Mouse (Mus musculus): ENCODE results near the gene 4930524J08Rik. TPM values are rescaled to one million over a fixed set of nuclear protein-coding genes. Genes with fewer than 3 reads are reported as not detected.

The 4930524J08Rik gene
- total RNA-seq (2021): 1 to 10 TPM; 1.7 to 2.9 TPM

DNA sequence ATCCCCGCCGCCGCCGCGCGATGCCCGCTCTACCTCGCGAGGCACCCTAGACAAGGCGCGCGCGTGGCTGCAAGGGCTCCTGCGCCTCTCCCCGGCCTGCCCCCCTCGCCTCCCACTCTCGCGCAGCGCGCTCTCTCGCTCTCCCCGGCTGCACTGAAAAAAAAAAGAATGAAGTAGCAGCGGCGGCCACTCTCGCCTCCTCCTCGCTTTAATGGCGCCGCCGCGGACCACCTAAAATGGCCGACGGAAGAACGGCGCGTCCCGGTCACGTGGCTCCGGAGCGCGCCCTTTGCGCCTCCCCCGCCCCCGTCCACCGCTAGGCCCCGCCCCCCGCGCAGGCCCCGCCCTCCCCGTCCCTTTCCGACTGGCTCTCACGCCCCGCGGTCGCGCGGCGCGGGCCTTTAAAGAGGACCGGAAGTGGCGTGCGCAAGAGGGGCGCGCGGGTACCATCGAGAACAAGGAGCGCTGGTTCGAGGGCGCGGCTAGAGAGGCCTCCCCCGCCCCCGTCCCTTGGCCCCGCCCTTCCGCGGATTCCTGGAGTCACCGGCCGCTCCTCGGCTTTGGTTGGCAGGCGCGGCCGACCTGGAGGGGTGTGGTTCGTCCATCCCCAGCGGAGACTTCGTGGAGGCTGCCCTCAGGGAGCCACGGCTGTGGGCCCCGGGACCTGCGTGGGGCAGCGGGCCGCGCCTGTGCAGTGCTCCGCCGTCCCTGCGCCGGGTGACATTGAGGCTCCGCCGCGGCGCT, at the start of gene 4930524J08Rik, which contains the start of gene Hnrnpd:
Gene 4930524J08Rik, plus strand, starts transcription at position 363 of the 744 bp plus-strand sequence.
Gene Hnrnpd, minus strand, starts transcription at position 240 of the 744 bp plus-strand sequence.
- intact Hi-C loops (cut with DNase I): loop anchor here (2.0 kb wide), 1 partner anchor 60 kb away; the partner anchor contains the start of genes Enoph1 and Hnrnpdl
- DNase-seq (ENCODE audit: extremely low spot score in 1 of 2, low spot score in 2 of 2): peak; percentile 92 to 97

DNA sequence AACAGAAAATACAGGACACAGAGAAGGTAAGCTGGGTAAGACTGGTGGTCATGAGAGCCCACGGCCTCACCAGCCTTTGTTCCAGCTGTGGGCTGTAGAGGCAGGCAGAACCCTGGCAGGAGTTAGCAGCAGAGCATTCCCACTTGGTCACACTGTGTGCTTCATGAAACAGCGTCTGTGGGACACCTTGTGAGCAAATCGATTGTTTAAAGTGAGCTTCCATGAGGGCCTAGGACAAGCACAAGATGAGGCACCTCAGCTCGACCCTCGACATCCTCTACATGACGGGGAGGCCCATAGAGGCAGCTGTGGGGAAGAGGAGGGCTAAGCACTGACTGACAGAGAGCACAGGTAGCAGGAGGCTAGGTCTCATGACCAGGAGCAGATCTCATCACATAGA, 47.0 kb upstream of the 4930524J08Rik start:
- intact Hi-C loops (cut with DNase I): no loop called here
- DNase-seq (ENCODE audit: extremely low spot score in 1 of 2, low spot score in 2 of 2): no peak

DNA sequence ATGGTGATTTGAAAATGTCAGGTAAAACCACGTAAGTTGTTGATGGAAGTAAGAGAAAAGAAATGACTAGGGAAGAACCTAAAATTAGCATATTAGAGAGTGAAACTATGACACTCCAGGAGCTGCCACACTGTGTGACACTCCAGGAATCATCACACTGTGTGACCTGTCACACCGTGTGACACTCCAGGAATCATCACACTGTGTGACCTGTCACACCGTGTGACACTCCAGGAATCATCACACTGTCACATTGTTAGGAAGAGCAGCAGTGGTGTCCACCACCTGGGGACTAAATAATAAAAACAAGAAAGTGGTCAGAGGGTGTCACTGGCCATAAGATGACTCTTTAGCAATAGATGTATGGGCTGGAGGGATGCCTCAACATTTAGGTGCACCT, 39.4 kb upstream of the 4930524J08Rik start:
- intact Hi-C loops (cut with DNase I): no loop called here
- DNase-seq (ENCODE audit: extremely low spot score in 1 of 2, low spot score in 2 of 2): no peak

DNA sequence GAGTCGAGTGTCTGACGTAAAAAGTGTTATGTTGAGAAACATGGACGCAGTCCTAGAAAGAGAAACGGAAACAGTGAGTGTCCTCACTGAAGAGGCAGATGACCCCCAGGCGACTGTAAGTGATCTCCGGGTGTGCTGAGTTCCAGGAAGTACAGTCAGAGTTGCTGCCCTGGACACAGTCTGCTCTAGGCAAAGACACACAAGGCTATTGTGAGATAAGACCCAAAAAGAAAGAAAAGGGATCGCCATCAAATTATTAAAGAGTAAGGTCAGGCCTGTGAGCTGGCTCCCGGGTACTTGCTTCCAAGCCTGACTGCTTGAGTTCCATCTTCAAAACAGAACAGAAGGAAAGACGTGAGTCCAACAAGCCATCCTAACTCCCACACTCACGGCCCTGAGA, 37.6 kb upstream of the 4930524J08Rik start:
- intact Hi-C loops (cut with DNase I): no loop called here

DNA sequence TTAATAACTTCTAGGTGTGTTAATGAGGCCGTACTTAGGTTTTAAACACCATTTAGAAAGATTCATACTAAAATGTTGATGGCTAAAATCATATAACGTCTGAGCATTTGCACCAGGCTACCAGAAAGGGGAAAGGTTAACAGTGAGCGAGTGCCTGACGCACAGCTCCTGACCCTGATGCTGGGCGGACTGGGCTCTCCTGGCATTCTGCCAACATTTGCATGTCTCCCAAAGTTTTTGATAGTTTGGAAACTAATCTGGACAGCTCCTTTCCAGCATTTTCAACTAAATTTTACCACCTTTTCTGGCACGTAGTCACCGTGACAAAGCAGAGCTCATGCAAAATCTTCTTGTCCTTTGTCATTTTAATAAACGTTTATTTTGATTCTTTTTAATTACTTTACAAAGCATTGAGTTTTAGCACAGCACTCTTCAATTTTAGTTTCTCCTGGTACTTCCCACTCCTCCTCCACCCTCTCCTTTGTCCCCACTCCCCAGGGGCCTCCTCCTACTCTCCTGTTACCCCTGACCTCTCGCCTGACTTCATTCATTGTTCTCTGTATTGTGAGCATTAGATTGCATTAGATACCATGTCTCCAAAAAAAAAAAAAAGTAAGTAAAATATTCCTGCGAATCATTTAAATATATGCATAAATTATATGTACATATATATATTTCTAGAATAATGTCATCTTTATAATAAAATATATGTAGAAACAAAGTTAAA, 36.9 kb upstream of the 4930524J08Rik start:
- intact Hi-C loops (cut with DNase I): no loop called here
- DNase-seq (ENCODE audit: extremely low spot score in 1 of 2, low spot score in 2 of 2): no peak

More for the DNA sequence above, 37.6 kb upstream of the 4930524J08Rik start:
- no peak for DNase-seq (ENCODE audit: extremely low spot score in 1 of 2, low spot score in 2 of 2)

DNA sequence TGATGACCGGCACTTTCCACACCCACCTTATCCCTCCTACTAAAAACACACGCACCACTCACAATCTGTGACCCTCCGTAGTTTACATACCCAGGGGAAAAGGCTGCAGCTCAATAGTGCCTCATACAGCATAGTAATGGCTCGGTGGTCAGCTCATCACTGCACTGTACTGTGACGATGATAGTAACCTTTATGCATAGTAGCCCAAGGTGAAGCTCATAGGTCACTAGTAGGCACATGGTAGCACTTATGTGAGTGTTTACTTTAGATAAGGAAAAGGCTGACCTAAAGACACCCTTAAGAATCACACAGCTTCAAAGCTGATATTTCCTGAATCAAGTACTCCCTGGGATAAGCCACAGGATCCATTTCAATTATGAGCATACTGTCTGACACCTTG, 26.3 kb upstream of the 4930524J08Rik start:
- DNase-seq (ENCODE audit: extremely low spot score in 1 of 2, low spot score in 2 of 2): no peak
- intact Hi-C loops (cut with DNase I): no loop called here

DNA sequence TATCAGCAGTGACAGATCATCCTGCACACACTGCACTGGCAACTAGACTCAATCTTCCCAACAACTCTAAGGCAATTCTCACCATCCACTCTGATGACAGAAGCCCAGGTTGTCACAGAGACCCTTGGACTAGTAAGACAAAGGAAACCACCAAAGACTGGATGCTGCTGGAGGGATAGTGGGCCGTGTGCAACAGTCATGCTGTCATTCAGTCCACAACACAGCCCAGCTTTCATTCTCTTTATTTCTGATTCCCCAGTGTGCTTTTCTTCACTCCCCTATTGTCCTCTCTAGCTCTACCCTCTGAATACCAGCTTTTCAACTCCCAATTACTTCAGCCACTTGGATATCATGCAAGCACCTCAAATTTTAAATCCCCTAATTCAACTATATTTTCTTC, 25.0 kb upstream of the 4930524J08Rik start:
- intact Hi-C loops (cut with DNase I): no loop called here
- no peak for DNase-seq (ENCODE audit: extremely low spot score in 1 of 2, low spot score in 2 of 2)

DNA sequence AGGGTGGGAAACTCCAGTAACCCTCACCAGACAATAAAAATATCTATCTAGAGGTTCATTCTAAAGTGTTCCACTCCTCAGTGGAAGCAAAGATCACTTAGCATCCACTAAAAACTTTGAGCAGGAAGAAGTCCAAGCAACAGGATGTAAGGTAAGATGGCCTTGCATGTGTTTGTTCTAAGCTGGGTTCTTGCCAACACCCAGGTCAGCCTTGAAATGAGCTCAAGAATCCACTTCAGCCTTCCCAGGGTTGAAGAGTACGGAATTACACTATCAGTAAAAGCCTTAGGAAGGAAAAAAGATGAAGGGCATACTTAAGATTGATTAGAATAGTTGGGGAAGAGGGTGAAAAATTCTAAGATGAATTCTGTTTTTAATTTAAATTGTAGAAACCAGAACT, 20.2 kb upstream of the 4930524J08Rik start:
- intact Hi-C loops (cut with DNase I): no loop called here
- DNase-seq (ENCODE audit: extremely low spot score in 1 of 2, low spot score in 2 of 2): no peak

DNA sequence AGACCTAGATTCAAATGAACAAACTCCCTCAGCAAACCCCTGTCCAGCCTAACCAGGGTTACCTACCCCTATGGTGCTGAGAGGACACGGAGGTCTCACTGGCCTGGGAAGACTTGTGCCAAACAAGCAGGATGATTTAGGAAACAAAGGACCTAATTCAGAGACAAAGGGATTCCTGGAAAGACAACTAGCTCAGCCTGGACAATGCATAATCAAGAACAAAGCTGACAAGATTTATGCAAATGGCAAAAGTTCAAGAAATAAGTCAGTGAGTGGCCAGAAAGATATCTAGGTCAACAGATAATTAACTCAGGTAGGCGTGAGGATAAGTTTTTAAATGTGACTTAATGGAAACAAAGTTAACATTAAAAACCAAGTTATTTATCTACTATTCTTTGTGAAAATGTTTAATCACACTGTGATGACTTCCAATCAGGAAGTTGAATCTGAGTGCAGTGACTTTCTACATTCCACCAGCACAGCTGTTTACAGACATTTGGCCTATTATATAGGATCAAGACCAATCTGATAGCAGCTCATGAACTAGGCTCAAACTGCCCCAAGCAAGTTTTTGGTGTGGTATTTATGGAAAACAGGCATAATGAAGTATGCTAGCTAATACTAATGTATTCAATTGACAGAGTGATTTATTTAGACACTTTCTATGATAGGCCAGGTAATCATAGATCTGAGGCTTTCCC, 19.5 kb upstream of the 4930524J08Rik start:
- intact Hi-C loops (cut with DNase I): no loop called here
- no peak for DNase-seq (ENCODE audit: extremely low spot score in 1 of 2, low spot score in 2 of 2)

DNA sequence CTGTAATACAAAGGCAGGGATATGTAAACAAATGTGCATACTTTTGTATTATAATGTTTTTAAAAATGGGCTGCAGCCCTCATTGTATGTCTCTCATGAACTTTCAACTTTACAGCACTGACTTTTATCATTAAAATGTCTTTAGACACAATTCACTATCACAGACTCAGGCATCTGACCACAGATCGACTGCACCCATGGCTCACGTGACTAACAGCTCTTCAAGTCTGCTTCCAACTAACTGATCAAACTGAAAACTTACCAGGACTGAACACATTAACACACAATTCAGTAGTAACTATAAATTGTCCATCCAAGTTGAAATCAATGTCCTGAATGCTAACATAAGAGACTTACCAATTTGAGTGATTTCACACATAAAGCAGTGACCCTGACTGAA, 18.9 kb upstream of the 4930524J08Rik start:
- no peak for DNase-seq (ENCODE audit: extremely low spot score in 1 of 2, low spot score in 2 of 2)
- intact Hi-C loops (cut with DNase I): no loop called here

DNA sequence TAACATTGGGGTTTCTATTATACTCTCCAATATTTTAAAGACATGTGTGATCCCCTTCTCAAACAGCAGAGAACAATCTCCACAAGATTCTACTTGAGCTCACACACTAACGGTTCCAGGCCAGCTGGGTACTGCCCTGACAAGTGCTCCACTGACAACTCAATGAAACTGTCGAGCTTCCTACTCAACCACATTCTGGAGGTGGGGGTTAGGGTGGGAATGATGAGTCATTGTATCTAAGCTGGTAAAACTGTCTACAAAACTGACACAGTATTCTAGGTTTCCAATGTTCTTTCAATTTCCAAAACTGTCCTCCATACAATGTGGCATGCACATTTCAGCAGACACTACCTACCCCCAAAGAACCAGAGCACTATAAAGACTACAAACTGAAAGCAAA, 4.9 kb upstream of the 4930524J08Rik start:
- intact Hi-C loops (cut with DNase I): no loop called here
- no peak for DNase-seq (ENCODE audit: extremely low spot score in 1 of 2, low spot score in 2 of 2)

DNA sequence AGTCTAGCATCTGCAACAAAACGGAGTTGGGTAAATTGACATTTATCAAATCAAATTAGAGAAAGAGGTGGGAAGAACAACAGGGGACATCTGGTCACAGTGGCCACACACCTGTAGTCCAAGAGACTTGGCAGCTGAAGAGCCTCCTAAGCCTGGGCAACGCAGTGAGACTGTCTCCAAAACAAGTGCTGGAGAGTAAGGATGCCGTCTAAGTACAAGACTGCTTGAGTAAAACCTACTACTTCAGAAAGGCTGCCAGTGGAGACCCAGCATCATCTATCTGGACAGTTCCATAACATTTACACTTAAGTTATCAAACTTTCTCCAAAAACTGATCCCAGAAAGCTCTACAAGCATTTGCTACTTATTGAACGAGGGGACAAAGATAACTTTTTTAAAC, 3.8 kb upstream of the 4930524J08Rik start:
- DNase-seq (ENCODE audit: extremely low spot score in 1 of 2, low spot score in 2 of 2): no peak
- intact Hi-C loops (cut with DNase I): no loop called here

DNA sequence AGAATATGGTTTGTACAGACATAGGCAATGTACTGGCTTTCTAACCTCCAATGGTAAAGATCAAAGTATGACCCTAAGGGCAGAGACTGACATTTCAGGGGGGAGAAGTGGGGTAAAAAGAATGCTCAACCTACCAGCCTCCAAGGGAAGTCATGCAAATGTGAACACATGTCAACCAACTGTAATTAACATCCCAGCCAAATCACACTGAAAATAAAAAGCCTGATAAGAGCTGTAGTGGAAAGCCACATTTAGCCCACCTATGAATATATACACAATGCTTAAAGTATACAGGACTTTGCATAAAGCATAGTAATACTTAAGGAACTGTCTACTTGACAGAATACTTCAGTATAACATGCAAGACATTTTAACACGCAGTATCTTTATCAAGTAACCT, 3.1 kb upstream of the 4930524J08Rik start:
- intact Hi-C loops (cut with DNase I): no loop called here
- DNase-seq (ENCODE audit: extremely low spot score in 1 of 2, low spot score in 2 of 2): no peak

DNA sequence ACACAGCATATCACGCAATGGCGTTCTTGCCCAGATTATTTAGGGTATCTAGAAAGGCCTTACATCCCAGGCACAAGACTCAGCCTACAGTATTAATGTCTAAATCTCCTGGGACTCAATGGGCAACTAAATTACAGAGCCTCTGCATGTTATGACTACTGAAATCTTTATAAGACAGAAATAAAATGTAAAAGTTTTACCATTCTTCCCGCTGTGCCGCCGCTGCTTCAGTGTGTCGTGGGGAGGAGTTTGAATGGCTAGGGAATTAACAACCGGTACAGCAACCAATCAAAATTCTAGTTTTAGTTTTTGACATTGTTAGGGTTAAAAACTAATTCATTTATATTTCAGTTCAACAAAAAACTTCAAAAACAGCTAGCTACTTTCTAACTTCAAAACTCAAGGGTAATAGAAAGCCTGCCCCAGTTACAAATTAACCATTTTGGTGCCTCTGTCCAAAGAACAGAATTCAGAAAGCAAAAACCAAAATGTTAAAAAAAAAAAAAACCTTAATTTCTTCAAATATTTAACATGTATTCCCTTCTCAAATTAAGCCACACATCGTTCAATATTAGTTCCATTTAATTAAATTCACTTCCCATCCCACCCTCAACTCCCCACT, 2.4 kb upstream of the 4930524J08Rik start:
- intact Hi-C loops (cut with DNase I): no loop called here
- no peak for DNase-seq (ENCODE audit: extremely low spot score in 1 of 2, low spot score in 2 of 2)

DNA sequence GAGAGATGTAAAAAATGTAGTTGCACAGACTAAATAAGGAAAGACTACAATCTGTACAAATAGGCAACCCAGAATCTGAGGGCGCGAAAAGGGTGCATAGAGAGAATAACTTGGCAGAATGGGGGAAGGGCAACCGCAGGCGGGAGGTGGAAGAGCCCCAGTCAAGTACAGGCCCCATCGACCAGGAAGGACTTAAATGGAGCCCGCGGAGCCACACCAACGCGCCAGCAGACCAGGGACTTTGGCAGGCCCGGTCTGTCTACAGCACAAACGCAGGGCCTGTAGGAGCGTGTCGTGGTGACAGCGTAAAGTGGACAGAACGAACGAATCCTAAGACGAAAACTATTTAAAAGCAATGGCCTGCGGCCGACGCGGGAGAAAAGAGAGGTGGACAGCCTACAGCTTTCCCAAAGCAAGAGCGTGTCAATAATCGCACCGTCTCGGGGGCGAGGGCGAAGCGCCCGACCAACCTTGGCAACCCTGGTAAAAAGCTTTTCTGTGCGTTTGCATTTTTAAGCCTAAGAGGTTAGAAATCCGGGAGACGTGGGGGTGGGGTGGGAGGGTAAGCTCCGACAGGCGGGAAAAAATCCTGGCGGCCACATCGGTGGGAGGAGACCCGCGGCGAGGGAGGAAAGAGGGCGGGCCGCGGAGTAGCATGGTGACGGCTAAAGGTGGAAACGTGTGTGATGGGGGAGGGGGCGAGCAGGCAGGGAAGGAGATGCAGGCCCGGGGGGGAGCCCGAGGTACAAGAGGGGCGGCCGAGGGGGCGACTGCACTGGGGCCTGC, 1.2 kb upstream of the 4930524J08Rik start:
- DNase-seq (ENCODE audit: extremely low spot score in 1 of 2, low spot score in 2 of 2): peak; percentile 56 to 91
- intact Hi-C loops (cut with DNase I): loop anchor here (2.0 kb wide), 1 partner anchor 61 kb away; the partner anchor contains the start of genes Enoph1 and Hnrnpdl

DNA sequence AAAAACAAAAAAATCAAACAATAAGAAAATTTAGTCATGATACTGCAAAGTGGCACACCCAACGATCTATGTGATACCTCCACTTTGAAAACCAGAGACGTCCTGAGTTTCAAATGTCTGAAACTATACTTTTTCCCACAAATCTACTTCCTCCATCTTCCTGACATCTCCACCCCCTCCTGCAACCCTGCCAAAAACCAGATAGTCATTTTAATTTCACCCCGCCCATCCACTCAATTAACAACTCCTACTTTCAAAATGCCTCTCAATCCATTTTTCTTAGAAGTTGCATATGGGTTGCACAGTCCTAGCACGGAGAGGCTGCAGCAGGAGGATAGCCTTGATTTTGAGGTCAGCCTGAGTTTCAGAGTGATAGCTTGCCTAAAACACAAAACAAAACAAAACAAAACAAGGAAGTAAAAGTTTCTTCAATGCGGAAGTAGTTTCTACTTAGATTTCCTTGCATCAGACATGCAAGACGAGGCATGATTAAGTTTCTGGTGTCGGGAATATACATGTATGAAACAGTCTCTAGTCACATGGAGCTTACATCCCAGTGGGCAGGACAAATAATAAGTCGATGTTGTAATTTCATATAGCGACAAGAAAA, 4.7 kb downstream of the 4930524J08Rik start:
- intact Hi-C loops (cut with DNase I): no loop called here

DNA sequence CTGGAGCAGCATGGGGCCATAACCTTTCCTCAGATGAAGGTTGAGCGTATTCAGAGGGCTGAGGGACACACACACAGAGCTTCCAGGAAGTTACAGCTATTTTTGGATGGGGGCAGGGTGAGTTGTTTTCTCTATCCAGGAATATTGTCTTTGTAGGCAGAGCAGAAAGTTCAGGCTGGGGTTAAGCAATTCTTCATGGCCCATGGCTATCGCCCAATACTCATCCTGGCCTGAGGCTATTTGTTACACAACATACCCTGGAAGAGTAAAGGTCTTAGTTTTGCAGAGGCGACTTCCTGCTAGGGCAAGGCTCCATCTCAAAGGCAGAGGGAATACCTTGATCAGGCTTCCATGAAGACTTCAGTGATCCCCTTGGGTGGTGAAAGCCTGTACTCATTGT, 15.3 kb downstream of the 4930524J08Rik start:
- DNase-seq (ENCODE audit: extremely low spot score in 1 of 2, low spot score in 2 of 2): no peak
- intact Hi-C loops (cut with DNase I): no loop called here

More for the DNA sequence above, 4.7 kb downstream of the 4930524J08Rik start:
- DNase-seq (ENCODE audit: extremely low spot score in 1 of 2, low spot score in 2 of 2): no peak

DNA sequence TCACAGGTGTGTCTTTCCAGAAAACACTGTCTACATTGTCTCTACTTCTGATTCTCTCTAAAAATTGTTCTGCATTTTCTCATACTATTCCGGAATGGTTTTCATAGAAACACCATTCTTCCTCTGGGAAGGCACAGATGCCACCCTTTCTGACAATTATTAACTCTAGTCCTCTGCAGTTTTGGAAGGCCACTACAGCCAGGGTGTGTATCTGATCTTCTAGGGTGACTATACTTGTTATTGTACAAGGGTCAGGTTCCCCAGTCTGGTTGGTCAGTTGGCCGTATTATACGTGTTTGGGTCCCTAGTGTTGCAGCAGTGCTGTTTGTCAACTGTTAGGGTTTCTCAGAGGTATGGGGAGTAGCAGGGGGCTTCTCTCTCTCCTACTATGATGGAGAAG, 15.8 kb downstream of the 4930524J08Rik start:
- no peak for DNase-seq (ENCODE audit: extremely low spot score in 1 of 2, low spot score in 2 of 2)
- intact Hi-C loops (cut with DNase I): no loop called here
